Mouse (Mus musculus): ENCODE measurements around the gene Adnp. TPM values are rescaled to one million over a fixed set of nuclear protein-coding genes. Genes with fewer than 3 reads are reported as not detected.
"Not testable (repeated sequence)": the region's sequence is repeated elsewhere in the genome, so short reads cannot be mapped to it uniquely, and the experiment has no call there.

Gene Adnp
- polyA plus RNA-seq, 1 experiment = 15.9 TPM

- H3K4me3 ChIP-seq (ENCODE audit: insufficient read depth, low read length) = no peak overlapping the region
- H3K4me1 ChIP-seq (ENCODE audit: control insufficient read depth, insufficient read depth, low read length) = peaks cover 2% of the 10 kb centered on the region; the same call in 1 of the 2 replicates
- TF ChIP-seq POLR2A (IDR thresholded peaks at IDR 0.05; ENCODE audit: borderline replicate concordance, low read depth, low read length) (no peak), CTCF (IDR thresholded peaks at IDR 0.05; ENCODE audit: low read depth, low read length) (no peak)
- H3K27ac ChIP-seq (ENCODE audit: insufficient read depth, low read depth, low read length) = no peak overlapping the region
These were observed 47.8 kb downstream of the Adnp start for GRCm38 (mm10) chr2:168158911-168159711.

GRCm38 (mm10) chr2:168157974-168158373, 48.9 kb downstream of the Adnp start:
- not testable (repeated sequence) for H3K4me1 ChIP-seq (ENCODE audit: control insufficient read depth, insufficient read depth, low read length); H3K27ac ChIP-seq (ENCODE audit: insufficient read depth, low read depth, low read length)

GRCm38 (mm10) chr2:168156361-168156760, 50.6 kb downstream of the Adnp start:
- TF ChIP-seq POLR2A (IDR thresholded peaks at IDR 0.05; ENCODE audit: borderline replicate concordance, low read depth, low read length) (no peak), CTCF (IDR thresholded peaks at IDR 0.05; ENCODE audit: low read depth, low read length) (no peak)
- peaks cover 2% of the 10 kb centered on the region; the same call in 1 of the 2 replicates for H3K4me1 ChIP-seq (ENCODE audit: control insufficient read depth, insufficient read depth, low read length)
- no peak overlapping the region for H3K27ac ChIP-seq (ENCODE audit: insufficient read depth, low read depth, low read length)
- H3K4me3 ChIP-seq (ENCODE audit: insufficient read depth, low read length) = no peak overlapping the region

More at GRCm38 (mm10) chr2:168157974-168158373, 48.9 kb downstream of the Adnp start:
- H3K4me3 ChIP-seq (ENCODE audit: insufficient read depth, low read length) = not testable (repeated sequence)

- Histone ChIP-seq H3K27ac (ENCODE audit: insufficient read depth, low read depth, low read length) (no peak overlapping the region), H3K4me3 (ENCODE audit: insufficient read depth, low read length) (no peak overlapping the region), H3K4me1 (ENCODE audit: control insufficient read depth, insufficient read depth, low read length) (peaks cover 2% of the 10 kb centered on the region; the same call in 1 of the 2 replicates)
- TF ChIP-seq CTCF (IDR thresholded peaks at IDR 0.05; ENCODE audit: low read depth, low read length) (no peak), POLR2A (IDR thresholded peaks at IDR 0.05; ENCODE audit: borderline replicate concordance, low read depth, low read length) (no peak)
These were observed 51.2 kb downstream of the Adnp start for GRCm38 (mm10) chr2:168155666-168156065.

GRCm38 (mm10) chr2:168154090-168154881, 52.6 kb downstream of the Adnp start:
- H3K27ac ChIP-seq (ENCODE audit: insufficient read depth, low read depth, low read length) = no peak overlapping the region
- peaks cover 2% of the 10 kb centered on the region; the same call in 1 of the 2 replicates for H3K4me1 ChIP-seq (ENCODE audit: control insufficient read depth, insufficient read depth, low read length)
- H3K4me3 ChIP-seq (ENCODE audit: insufficient read depth, low read length) = no peak overlapping the region
- TF ChIP-seq POLR2A (IDR thresholded peaks at IDR 0.05; ENCODE audit: borderline replicate concordance, low read depth, low read length) = no peak
- peak; percentile 28; the same call in 1 of the 2 replicates for TF ChIP-seq CTCF (IDR thresholded peaks at IDR 0.05; ENCODE audit: low read depth, low read length)

- H3K4me1 ChIP-seq (ENCODE audit: control insufficient read depth, insufficient read depth, low read length) = peaks cover 5% of the 10 kb centered on the region; the same call in 1 of the 2 replicates
- TF ChIP-seq POLR2A (IDR thresholded peaks at IDR 0.05; ENCODE audit: borderline replicate concordance, low read depth, low read length) = no peak
- no peak for TF ChIP-seq CTCF (IDR thresholded peaks at IDR 0.05; ENCODE audit: low read depth, low read length)
- H3K4me3 ChIP-seq (ENCODE audit: insufficient read depth, low read length) = no peak overlapping the region
- H3K27ac ChIP-seq (ENCODE audit: insufficient read depth, low read depth, low read length) = no peak overlapping the region
These were observed 57.7 kb downstream of the Adnp start for GRCm38 (mm10) chr2:168149241-168149640.

GRCm38 (mm10) chr2:168147722-168148432, 59.0 kb downstream of the Adnp start:
- peaks cover 5% of the 10 kb centered on the region; the same call in 1 of the 2 replicates for H3K4me1 ChIP-seq (ENCODE audit: control insufficient read depth, insufficient read depth, low read length)
- H3K27ac ChIP-seq (ENCODE audit: insufficient read depth, low read depth, low read length) = no peak overlapping the region
- no peak overlapping the region for H3K4me3 ChIP-seq (ENCODE audit: insufficient read depth, low read length)
- TF ChIP-seq CTCF (IDR thresholded peaks at IDR 0.05; ENCODE audit: low read depth, low read length) (no peak), POLR2A (IDR thresholded peaks at IDR 0.05; ENCODE audit: borderline replicate concordance, low read depth, low read length) (no peak)

- Histone ChIP-seq H3K27ac (ENCODE audit: insufficient read depth, low read depth, low read length) (no peak overlapping the region), H3K4me1 (ENCODE audit: control insufficient read depth, insufficient read depth, low read length) (peaks cover 5% of the 10 kb centered on the region; the same call in 1 of the 2 replicates), H3K4me3 (ENCODE audit: insufficient read depth, low read length) (no peak overlapping the region)
- no peak for TF ChIP-seq POLR2A (IDR thresholded peaks at IDR 0.05; ENCODE audit: borderline replicate concordance, low read depth, low read length)
- TF ChIP-seq CTCF (IDR thresholded peaks at IDR 0.05; ENCODE audit: low read depth, low read length) = no peak
These were observed 61.5 kb downstream of the Adnp start for GRCm38 (mm10) chr2:168145437-168145836.

- Histone ChIP-seq H3K27ac (ENCODE audit: insufficient read depth, low read depth, low read length) (no peak overlapping the region), H3K4me1 (ENCODE audit: control insufficient read depth, insufficient read depth, low read length) (peaks cover 5% of the 10 kb centered on the region; the same call in 1 of the 2 replicates), H3K4me3 (ENCODE audit: insufficient read depth, low read length) (no peak overlapping the region)
- no peak for TF ChIP-seq POLR2A (IDR thresholded peaks at IDR 0.05; ENCODE audit: borderline replicate concordance, low read depth, low read length)
- TF ChIP-seq CTCF (IDR thresholded peaks at IDR 0.05; ENCODE audit: low read depth, low read length) = no peak
These were observed 63.1 kb downstream of the Adnp start for GRCm38 (mm10) chr2:168143794-168144193.
